Mouse (Mus musculus) limb, embryonic 11.5 days (tissue): ENCODE measurements at regions not wholly inside any gene's neighbourhood (a gene's known extent, or its start where the extent isn't known, plus 50 kb on each side); places are given as distances from the start of the nearest gene placed in this dataset.

Experiments used
- ATAC-seq: fragments of 200-750 bp; cut with Nextera tagmentation; 2 replicates; pipeline ENCODE4 v1.8.0; 2017; ENCODE audit warnings: low read depth; ENCODE audit not compliant: insufficient number of reproducible peaks, low FRiP score, low TSS enrichment
- DNase-seq: peaks from one replicate; pipeline ENCODE4 v3.0.0-alpha.2; 2015; ENCODE audit warnings: low spot score
- H3K27ac ChIP-seq: fragments of 300-500 bp; sonication (generic); replicated peaks from 2 replicates; pipeline ENCODE4 v1.5.1; 2014; ENCODE audit warnings: low read depth, mild to moderate bottlenecking, low read length
- H3K27me3 ChIP-seq: fragments of 300-500 bp; sonication (generic); 2 replicates; pipeline ENCODE4 v1.6.1; 2014; ENCODE audit warnings: mild to moderate bottlenecking, low read length, mixed read lengths; ENCODE audit not compliant: control insufficient read depth, insufficient read depth
- H3K36me3 ChIP-seq: fragments of 300-500 bp; sonication (generic); 2 replicates; pipeline ENCODE4 v1.6.1; 2014; ENCODE audit warnings: mild to moderate bottlenecking, low read length, moderate library complexity, mixed read lengths; ENCODE audit not compliant: control insufficient read depth, insufficient read depth
- H3K4me1 ChIP-seq: fragments of 300-500 bp; sonication (generic); 2 replicates; pipeline ENCODE4 v1.6.1; 2014; ENCODE audit warnings: low read length, mixed read lengths; ENCODE audit not compliant: control insufficient read depth, insufficient read depth
- H3K4me2 ChIP-seq: fragments of 300-500 bp; sonication (generic); 2 replicates; pipeline ENCODE4 v1.6.1; 2014; ENCODE audit warnings: low read depth, mild to moderate bottlenecking, moderate library complexity; ENCODE audit not compliant: severe bottlenecking
- H3K4me3 ChIP-seq: fragments of 300-500 bp; sonication (generic); 2 replicates; pipeline ENCODE4 v1.5.1; 2014; ENCODE audit warnings: low read depth, low read length
- H3K9ac ChIP-seq: fragments of 300-500 bp; sonication (generic); 2 replicates; pipeline ENCODE4 v1.6.1; 2014; ENCODE audit warnings: mild to moderate bottlenecking, low read length
- H3K9me3 ChIP-seq: fragments of 300-500 bp; sonication (generic); 2 replicates; pipeline ENCODE4 v1.6.1; 2016; ENCODE audit warnings: low read length; ENCODE audit not compliant: control insufficient read depth
- WGBS: fragments of 180-500 bp; shearing (Covaris S2); extraction: QIAGEN DNeasy Blood & Tissue Kit; methylation state at CpG from one replicate; pipeline ENCODE4 v1.1.7; 2014; 5-methylcytosine and 5-hydroxymethylcytosine counted together

DNA sequence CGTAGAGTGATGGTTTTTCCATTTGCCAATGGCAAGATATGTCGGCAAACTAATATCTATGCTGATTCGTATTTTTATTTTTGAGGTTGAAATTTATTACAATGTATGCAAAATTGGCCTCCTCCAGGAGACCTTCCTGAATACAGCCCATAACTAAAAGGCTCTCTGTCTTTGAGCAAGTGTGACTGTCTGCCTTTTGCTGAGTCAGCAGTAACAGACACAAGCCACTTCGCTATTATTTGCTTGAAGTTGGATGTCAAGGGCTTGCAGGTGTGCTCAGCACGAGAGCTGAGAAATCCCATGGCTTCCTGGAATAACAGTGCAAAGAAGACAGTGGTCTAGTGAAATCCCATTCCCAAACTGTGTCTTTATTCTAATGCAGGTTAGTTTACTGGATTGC is 56.9 kb downstream of the Dmrt2 start:
- Histone ChIP-seq H3K4me2 (no peak overlapping the region), H3K4me3 (no peak overlapping the region), H3K4me1 (no peaks in the 10 kb centered on the region), H3K27ac (no peak overlapping the region), H3K36me3 (no peaks in the 10 kb centered on the region), H3K9ac (no peak overlapping the region), H3K9me3 (no peaks in the 10 kb centered on the region), H3K27me3 (no peaks in the 10 kb centered on the region)
- WGBS = 88% methylated on average over 5 of the region's 5 CpGs
- ATAC-seq = no peak
- DNase-seq = no peak

GRCm38 (mm10) chr19:25729633-25730032 is 57.4 kb downstream of the Dmrt2 start:
- no peaks in the 10 kb centered on the region for H3K4me1 ChIP-seq
- ATAC-seq (no peak), DNase-seq (no peak)
- H3K27ac ChIP-seq = no peak overlapping the region
- H3K9me3 ChIP-seq = no peaks in the 10 kb centered on the region
- no peak overlapping the region for H3K4me3 ChIP-seq
- H3K36me3 ChIP-seq = no peaks in the 10 kb centered on the region
- no peak overlapping the region for H3K9ac ChIP-seq
- H3K4me2 ChIP-seq = no peak overlapping the region
- H3K27me3 ChIP-seq = no peaks in the 10 kb centered on the region
- 96% methylated on average over 1 of the region's 1 CpGs for WGBS

DNA sequence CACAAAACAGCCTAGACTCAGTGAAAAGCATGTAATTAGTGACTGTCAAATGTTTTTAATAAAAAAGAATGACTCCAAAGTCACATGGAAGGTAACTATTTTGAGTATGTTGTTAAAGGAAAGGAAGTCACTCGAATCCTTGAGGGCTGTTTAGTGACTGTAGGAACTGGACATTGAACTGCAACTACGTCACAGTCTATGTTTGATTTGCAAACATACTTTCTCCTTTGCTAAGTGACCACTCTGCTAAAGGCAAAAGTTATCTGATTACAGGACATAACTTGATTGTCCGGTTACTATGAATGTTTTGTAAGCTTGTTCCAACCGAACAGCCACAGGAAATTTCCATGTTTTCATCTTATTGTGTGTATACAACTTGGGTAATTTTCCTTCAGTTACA is 106.2 kb downstream of the Dmrt2 start:
- H3K27ac ChIP-seq = no peak overlapping the region
- 83% methylated on average over 4 of the region's 4 CpGs for WGBS
- H3K4me3 ChIP-seq = no peak overlapping the region
- H3K27me3 ChIP-seq = no peaks in the 10 kb centered on the region
- H3K4me1 ChIP-seq = 0 out of 2 replicates have a peak, but pooled peaks cover 3% of the 10 kb centered on the region
- H3K4me2 ChIP-seq = no peak overlapping the region
- ATAC-seq (no peak), DNase-seq (no peak)
- no peak overlapping the region for H3K9ac ChIP-seq
- H3K36me3 ChIP-seq = no peaks in the 10 kb centered on the region
- no peaks in the 10 kb centered on the region for H3K9me3 ChIP-seq

GRCm38 (mm10) chr19:25779356-25779755 is 107.1 kb downstream of the Dmrt2 start:
- no peak overlapping the region for H3K9ac ChIP-seq
- no peaks in the 10 kb centered on the region for H3K9me3 ChIP-seq
- H3K27ac ChIP-seq = no peak overlapping the region
- no peak for DNase-seq
- no peak overlapping the region for H3K4me3 ChIP-seq
- H3K36me3 ChIP-seq = no peaks in the 10 kb centered on the region
- WGBS = 21% methylated on average over 7 of the region's 7 CpGs
- H3K4me1 ChIP-seq = 0 out of 2 replicates have a peak, but pooled peaks cover 3% of the 10 kb centered on the region
- H3K27me3 ChIP-seq = no peaks in the 10 kb centered on the region
- no peak overlapping the region for H3K4me2 ChIP-seq
- ATAC-seq = no peak

DNA sequence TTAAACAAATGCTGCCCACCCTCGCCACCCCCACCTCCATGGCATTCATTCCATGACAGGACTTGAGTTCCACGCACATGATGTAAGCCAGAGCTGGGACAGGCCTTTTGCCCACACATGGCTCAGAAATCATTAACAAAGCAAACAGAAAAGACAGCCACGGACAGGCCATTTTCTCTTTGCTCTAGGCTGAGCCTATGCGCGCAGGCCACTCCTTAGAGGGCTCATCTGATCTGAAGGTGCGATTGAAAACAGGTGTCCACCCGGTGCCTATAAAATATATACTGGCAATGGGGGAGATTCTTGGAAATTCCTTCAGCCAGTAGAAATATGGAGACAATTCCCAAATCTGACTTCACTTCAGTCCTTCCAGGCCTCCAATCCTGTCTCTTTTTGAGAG is 109.1 kb downstream of the Dmrt2 start:
- Histone ChIP-seq H3K27me3 (no peaks in the 10 kb centered on the region), H3K4me2 (no peak overlapping the region), H3K36me3 (no peaks in the 10 kb centered on the region), H3K4me1 (0 out of 2 replicates have a peak, but pooled peaks cover 3% of the 10 kb centered on the region), H3K9me3 (no peaks in the 10 kb centered on the region), H3K9ac (no peak overlapping the region), H3K4me3 (no peak overlapping the region), H3K27ac (no peak overlapping the region)
- DNase-seq (peak; percentile 33), ATAC-seq (no peak)
- WGBS = 42% methylated on average over 7 of the region's 7 CpGs

DNA sequence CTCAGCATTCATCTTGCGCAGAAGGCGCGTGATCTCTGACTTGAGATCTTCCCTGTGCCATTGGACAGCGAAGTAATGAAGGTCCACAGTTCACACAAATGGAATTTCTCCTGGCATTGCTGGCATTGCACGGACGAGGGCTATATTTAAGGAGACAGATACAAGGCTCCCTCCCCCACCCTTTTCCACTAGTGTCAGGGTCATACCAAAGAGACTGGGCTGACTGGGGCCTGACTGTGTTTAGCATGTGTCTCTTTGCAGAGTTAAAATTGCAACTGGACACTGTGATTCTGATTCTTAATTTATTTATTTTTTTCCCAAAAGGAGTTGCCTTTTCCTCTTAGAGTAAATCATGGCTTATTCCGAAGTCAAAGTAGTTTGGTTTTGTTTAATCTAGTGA is 130.5 kb downstream of the Dmrt2 start:
- no peak overlapping the region for H3K27ac ChIP-seq
- H3K9me3 ChIP-seq = no peaks in the 10 kb centered on the region
- 0 out of 2 replicates have a peak, but pooled peaks cover 3% of the 10 kb centered on the region for H3K27me3 ChIP-seq
- H3K4me3 ChIP-seq = no peak overlapping the region
- no peak overlapping the region for H3K4me2 ChIP-seq
- 86% methylated on average over 7 of the region's 7 CpGs for WGBS
- ATAC-seq (no peak), DNase-seq (no peak)
- no peak overlapping the region for H3K9ac ChIP-seq
- no peaks in the 10 kb centered on the region for H3K4me1 ChIP-seq
- no peaks in the 10 kb centered on the region for H3K36me3 ChIP-seq

GRCm38 (mm10) chr19:25805351-25805750 is 133.1 kb downstream of the Dmrt2 start:
- Histone ChIP-seq H3K9ac (no peak overlapping the region), H3K4me2 (no peak overlapping the region)

DNA sequence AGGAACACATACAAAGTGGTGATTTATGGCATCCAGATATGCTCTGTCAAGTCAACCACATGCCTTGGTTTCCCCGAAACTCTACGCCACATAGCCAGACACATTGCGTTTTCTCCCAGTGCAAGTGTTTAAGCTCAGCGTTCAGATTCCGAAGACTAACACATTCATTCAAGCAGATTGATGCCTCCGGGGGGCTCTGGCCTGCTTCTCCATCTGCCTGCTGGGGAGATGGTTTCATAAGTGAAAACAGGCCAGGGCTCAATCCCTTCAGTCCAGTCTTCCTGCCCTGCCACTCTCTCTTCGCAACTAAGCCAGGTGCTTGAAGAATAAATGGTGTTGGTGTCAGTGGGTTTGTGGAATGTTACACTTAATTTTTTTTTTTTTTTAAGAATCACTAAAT is 141.4 kb downstream of the Dmrt2 start:
- no peak overlapping the region for H3K27ac ChIP-seq
- H3K27me3 ChIP-seq = no peaks in the 10 kb centered on the region
- H3K9ac ChIP-seq = no peak overlapping the region
- no peak for DNase-seq
- H3K4me1 ChIP-seq = no peaks in the 10 kb centered on the region
- H3K4me2 ChIP-seq = no peak overlapping the region
- H3K9me3 ChIP-seq = no peaks in the 10 kb centered on the region; the same call in 1 of the 2 replicates
- no peak for ATAC-seq
- no peaks in the 10 kb centered on the region for H3K36me3 ChIP-seq
- no peak overlapping the region for H3K4me3 ChIP-seq
- WGBS = 49% methylated on average over 7 of the region's 7 CpGs

More at GRCm38 (mm10) chr19:25805351-25805750, 133.1 kb downstream of the Dmrt2 start:
- H3K27me3 ChIP-seq = 0 out of 2 replicates have a peak, but pooled peaks cover 3% of the 10 kb centered on the region
- no peaks in the 10 kb centered on the region for H3K36me3 ChIP-seq
- WGBS = 38% methylated on average over 11 of the region's 11 CpGs
- no peaks in the 10 kb centered on the region for H3K4me1 ChIP-seq
- DNase-seq = no peak
- ATAC-seq = no peak
- H3K9me3 ChIP-seq = no peaks in the 10 kb centered on the region
- H3K4me3 ChIP-seq = no peak overlapping the region
- no peak overlapping the region for H3K27ac ChIP-seq

- Histone ChIP-seq H3K9me3 (no peaks in the 10 kb centered on the region), H3K4me1 (no peaks in the 10 kb centered on the region), H3K27me3 (no peaks in the 10 kb centered on the region), H3K9ac (no peak overlapping the region), H3K4me2 (no peak overlapping the region), H3K4me3 (no peak overlapping the region), H3K27ac (no peak overlapping the region), H3K36me3 (no peaks in the 10 kb centered on the region)
- 67% methylated on average over 4 of the region's 4 CpGs for WGBS
- ATAC-seq (no peak), DNase-seq (no peak)
Observed at GRCm38 (mm10) chr19:25845158-25845557, 172.9 kb downstream of the Dmrt2 start.
